In the genomic region with DNA sequence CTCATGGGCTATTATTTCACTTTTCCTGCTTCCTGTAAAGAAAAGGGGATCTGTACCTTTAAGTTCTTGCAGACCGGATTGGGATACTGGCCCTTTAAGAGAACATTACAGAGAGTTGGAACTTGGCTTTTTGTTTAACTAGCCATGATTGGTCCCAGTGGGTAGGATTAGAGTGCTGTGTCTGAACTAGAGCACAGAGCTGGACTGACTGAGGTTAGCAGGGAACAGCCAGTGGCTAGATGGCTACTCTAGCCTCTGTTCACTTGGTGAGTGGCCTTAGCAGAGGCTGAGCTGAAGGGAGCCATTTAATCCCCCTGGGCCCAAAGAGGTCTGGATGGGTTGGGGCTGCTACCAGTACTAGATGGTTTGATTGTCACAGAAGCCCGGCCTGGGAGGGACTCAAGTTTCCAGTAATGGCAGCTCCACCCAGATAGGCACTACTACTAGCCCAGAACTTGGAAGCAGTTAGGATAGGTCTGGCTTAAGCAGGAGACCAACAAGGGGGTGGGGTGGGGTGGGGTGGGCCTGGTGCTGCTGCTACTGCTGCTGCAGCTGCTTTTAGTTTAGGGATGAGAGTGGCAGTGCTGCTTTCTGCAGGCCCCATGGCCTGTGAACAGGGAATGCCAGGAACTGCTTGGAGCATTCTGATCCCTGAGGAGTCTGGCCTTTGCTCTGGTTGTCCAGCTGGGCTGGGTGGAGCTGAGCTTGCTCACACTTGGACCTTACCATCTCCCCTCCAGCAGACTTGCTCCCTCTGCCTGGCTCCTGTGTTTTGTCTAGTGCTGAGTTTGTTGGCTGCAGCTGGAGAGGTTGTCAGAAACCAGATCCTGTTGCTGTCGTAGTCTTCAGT, we compare ENCODE assay signal across 8 mouse cellular contexts.
DNase-seq lines count a peak whose midpoint lies in the region; ATAC-seq and TF ChIP-seq lines count a peak whose summit lies in the region.

No protein-coding gene starts in this region.

- 7% methylated on average over 3 of the region's 3 CpGs for WGBS in embryonic facial prominence, embryonic 12.5 days
- WGBS in heart, embryonic 11.5 days (ENCODE audit: insufficient replicate concordance): 23% methylated on average over 3 of the region's 3 CpGs
- 24% methylated on average over 3 of the region's 3 CpGs for WGBS in kidney, embryonic 15.5 days
- 84% methylated on average over 3 of the region's 3 CpGs for WGBS in macrophage (ENCODE audit: missing documents)

- peak overlapping the region; percentile 12 for H3K4me3 ChIP-seq in embryonic facial prominence, embryonic 12.5 days
- no peak overlapping the region for H3K4me3 ChIP-seq in heart, embryonic 11.5 days (ENCODE audit: low read depth, low read length)
- peak overlapping the region; percentile 18 for H3K4me3 ChIP-seq in kidney, embryonic 15.5 days (replicated peaks)
- H3K4me3 ChIP-seq in macrophage (ENCODE audit: inconsistent target): peak overlapping the region; percentile 16; the same call in 1 of the 2 replicates

- no peaks in the 10 kb centered on the region for H3K79me2 ChIP-seq in macrophage (ENCODE audit: inconsistent target)

- peak overlapping the region; percentile 20 for H3K9ac ChIP-seq in embryonic facial prominence, embryonic 12.5 days
- H3K9ac ChIP-seq in heart, embryonic 11.5 days (ENCODE audit: low read depth, low read length): 0 out of 2 replicates have a peak overlapping the region, but pooled peaks have one; percentile 6
- H3K9ac ChIP-seq in kidney, embryonic 15.5 days: no peak overlapping the region; the same call in 1 of the 2 replicates

- POLR2A ChIA-PET in Patski (lab: Charles Lee): no interaction called here

- TF ChIP-seq CTCF in Patski (IDR thresholded peaks at IDR 0.05): no peak

- ATAC-seq in Patski: peak; percentile 71
- ATAC-seq in embryonic facial prominence, embryonic 12.5 days (ENCODE audit: insufficient number of reproducible peaks, insufficient read depth, low FRiP score, low TSS enrichment): peak; percentile 64; the same call in 1 of the 2 replicates
- no peak for ATAC-seq in heart, embryonic 11.5 days (replicated peaks; ENCODE audit: insufficient number of reproducible peaks, low FRiP score, low TSS enrichment)
- ATAC-seq in kidney, embryonic 15.5 days (replicated peaks; ENCODE audit: low FRiP score): peak; percentile 62

- CTCF ChIA-PET in Patski (lab: Charles Lee): no interaction called here

- H3K4me1 ChIP-seq in embryonic facial prominence, embryonic 12.5 days: peaks cover 83% of the 10 kb centered on the region
- H3K4me1 ChIP-seq in heart, embryonic 11.5 days (ENCODE audit: control insufficient read depth, insufficient read depth, low read length): peaks cover 97% of the 10 kb centered on the region
- H3K4me1 ChIP-seq in kidney, embryonic 15.5 days: peaks cover 77% of the 10 kb centered on the region

- no peaks in the 10 kb centered on the region for H3K27me3 ChIP-seq in Patski
- H3K27me3 ChIP-seq in embryonic facial prominence, embryonic 12.5 days: no peaks in the 10 kb centered on the region
- H3K27me3 ChIP-seq in heart, embryonic 11.5 days (ENCODE audit: control insufficient read depth, insufficient read depth, low read length): no peaks in the 10 kb centered on the region
- H3K27me3 ChIP-seq in kidney, embryonic 15.5 days: no peaks in the 10 kb centered on the region

- DNase-seq in Patski (ENCODE audit: low read depth, low spot score): peak; percentile 49
- no peak for DNase-seq in thymus, postnatal 25 days
- no peak for DNase-seq in frontal cortex, postnatal 36 days (ENCODE audit: low spot score in 2 of 2)
- no peak for DNase-seq in right cerebral cortex, postnatal 36 days (ENCODE audit: low spot score in 2 of 2)

- H3K9me3 ChIP-seq in embryonic facial prominence, embryonic 12.5 days: no peaks in the 10 kb centered on the region
- H3K9me3 ChIP-seq in heart, embryonic 11.5 days (replicated peaks; ENCODE audit: control insufficient read depth, low read length): no peaks in the 10 kb centered on the region
- no peaks in the 10 kb centered on the region for H3K9me3 ChIP-seq in kidney, embryonic 15.5 days (replicated peaks)

- peak overlapping the region; percentile 41 for H3K4me2 ChIP-seq in embryonic facial prominence, embryonic 12.5 days (replicated peaks)
- H3K4me2 ChIP-seq in heart, embryonic 11.5 days: peak overlapping the region; percentile 41
- H3K4me2 ChIP-seq in kidney, embryonic 15.5 days: peak overlapping the region; percentile 49

- in situ Hi-C loops in Patski (cut with MboI; ENCODE audit: low pct_unique_long_range_greater_than_20kb): no loop called here

- H3K27ac ChIP-seq in embryonic facial prominence, embryonic 12.5 days: peak overlapping the region; percentile 93
- peak overlapping the region; percentile 50 for H3K27ac ChIP-seq in heart, embryonic 11.5 days (ENCODE audit: low read depth, low read length)
- peak overlapping the region; percentile 94 for H3K27ac ChIP-seq in kidney, embryonic 15.5 days
- peak overlapping the region; percentile 57 for H3K27ac ChIP-seq in macrophage

- H3K36me3 ChIP-seq in embryonic facial prominence, embryonic 12.5 days: no peaks in the 10 kb centered on the region
- H3K36me3 ChIP-seq in heart, embryonic 11.5 days (ENCODE audit: control insufficient read depth, insufficient read depth, low read length): no peaks in the 10 kb centered on the region
- no peaks in the 10 kb centered on the region for H3K36me3 ChIP-seq in kidney, embryonic 15.5 days
- H3K36me3 ChIP-seq in macrophage (ENCODE audit: inconsistent target): no peaks in the 10 kb centered on the region
